Mouse (Mus musculus) liver, embryonic 14.5 days (tissue): Measurements from ENCODE around the gene Lrrc4b. TPM values are rescaled to one million over a fixed set of nuclear protein-coding genes. Genes with fewer than 3 reads are reported as not detected.

Source experiments
- ATAC-seq: fragments of 200-750 bp; cut with Nextera tagmentation; 2 replicates; pipeline ENCODE4 v1.8.0; 2017; ENCODE audit warnings: moderate number of reproducible peaks, mild to moderate bottlenecking, moderate library complexity; ENCODE audit not compliant: insufficient read depth
- DNase-seq, 3 experiments: peaks; one replicate each; pipeline ENCODE4 v3.0.0-alpha.2; 2012 to 2013; ENCODE audit warnings: low read depth in 3 of 3, low spot score in 3 of 3
- H3K27ac ChIP-seq: fragments of 300-500 bp; sonication (generic); 2 replicates; pipeline ENCODE4 v1.5.1; 2014; ENCODE audit warnings: moderate library complexity, mild to moderate bottlenecking, control low read depth, inconsistent platforms
- H3K27me3 ChIP-seq: fragments of 300-500 bp; sonication (generic); 2 replicates; pipeline ENCODE4 v1.6.1; 2014; ENCODE audit warnings: mild to moderate bottlenecking, low read length, moderate library complexity; ENCODE audit not compliant: control insufficient read depth, insufficient read depth
- H3K36me3 ChIP-seq: fragments of 300-500 bp; sonication (generic); replicated peaks from 2 replicates; pipeline ENCODE4 v1.6.1; 2014; ENCODE audit warnings: low read depth; ENCODE audit not compliant: control insufficient read depth, insufficient read depth
- H3K4me1 ChIP-seq, 2 experiments: fragments of 200-500 bp in 1 of 2; fragments of 300-500 bp in 1 of 2; sonication (generic) in 1 of 2; replicated peaks; 2 replicates each; pipeline ENCODE4 v1.6.1; 2012 to 2014; ENCODE audit warnings: antibody characterized with exemption in 1 of 2, inconsistent platforms in 1 of 2, low read length in 1 of 2; ENCODE audit not compliant: control insufficient read depth in 2 of 2, insufficient read depth in 2 of 2
- H3K4me2 ChIP-seq: fragments of 300-500 bp; sonication (generic); 2 replicates; pipeline ENCODE4 v1.6.1; 2014; ENCODE audit warnings: low read depth, mild to moderate bottlenecking, control low read depth, moderate library complexity
- H3K4me3 ChIP-seq, 2 experiments: fragments of 200-500 bp in 1 of 2; fragments of 300-500 bp in 1 of 2; sonication (generic) in 1 of 2; 2 replicates each; pipeline ENCODE4 v1.5.1; 2012 to 2014; ENCODE audit warnings: low read depth in 2 of 2, low read length in 2 of 2, mild to moderate bottlenecking in 2 of 2, control low read depth in 1 of 2, inconsistent platforms in 1 of 2, moderate library complexity in 1 of 2; ENCODE audit not compliant: insufficient read depth in 1 of 2
- H3K9ac ChIP-seq: fragments of 300-500 bp; sonication (generic); replicated peaks from 2 replicates; pipeline ENCODE4 v1.6.1; 2014; ENCODE audit warnings: mild to moderate bottlenecking, control low read depth, moderate library complexity
- H3K9me3 ChIP-seq: fragments of 300-500 bp; sonication (generic); 2 replicates; pipeline ENCODE4 v1.6.1; 2016; ENCODE audit warnings: low read length, mixed read lengths; ENCODE audit not compliant: control insufficient read depth
- CTCF ChIP-seq: IDR thresholded peaks from 2 replicates; pipeline ENCODE4 v1.5.1; 2016; ENCODE audit warnings: antibody characterized with exemption, low read depth, control low read depth
- EP300 ChIP-seq: IDR thresholded peaks from 2 replicates; pipeline ENCODE4 v1.6.1; 2016; ENCODE audit warnings: antibody characterized with exemption, low read depth
- WGBS: fragments of 180-500 bp; shearing (Covaris S2); extraction: QIAGEN DNeasy Blood & Tissue Kit; methylation state at CpG from one replicate; pipeline ENCODE4 v1.1.7; 2014; ENCODE audit not compliant: insufficient replicate concordance; 5-methylcytosine and 5-hydroxymethylcytosine counted together
- polyA plus RNA-seq, 2 experiments: library from polyadenylated mRNA; depleted of rRNA in 1 of 2; stranded (reverse) in 1 of 2; unstranded in 1 of 2; fragments of >200 nt; fragmentation: Nextera tagmentation in 1 of 2; extraction: Ambion mirVana in 1 of 2; gene quantifications; 2 replicates each; pipeline versions ENCODE4 v1.2.1 to v1.2.3; 2012 to 2014

The Lrrc4b gene
- polyA plus RNA-seq, 2 experiments = 0.02 TPM; not detected in 1

- Histone ChIP-seq H3K27ac (no peak overlapping the region), H3K9me3 (no peaks in the 10 kb centered on the region), H3K4me2 (no peak overlapping the region), H3K36me3 (peaks cover 7% of the 10 kb centered on the region; the same call in 1 of the 2 replicates), H3K4me3 (no peak overlapping the region), H3K27me3 (no peaks in the 10 kb centered on the region), H3K4me1 (peaks cover 17 to 18% of the 10 kb centered on the region in 2 experiments), H3K9ac (no peak overlapping the region)
- DNase-seq = no peak
- 90% methylated on average over 21 of the region's 21 CpGs for WGBS
- no peak for TF ChIP-seq EP300
- no peak for TF ChIP-seq CTCF
- ATAC-seq = no peak
These were observed 63.5 kb downstream of the Lrrc4b start for GRCm38 (mm10) chr7:44492166-44492826.

- Histone ChIP-seq H3K4me3 (no peak overlapping the region), H3K27ac (no peak overlapping the region), H3K27me3 (no peaks in the 10 kb centered on the region), H3K36me3 (peaks cover 7% of the 10 kb centered on the region; the same call in 1 of the 2 replicates), H3K4me2 (peak overlapping the region; percentile 79), H3K9me3 (no peaks in the 10 kb centered on the region), H3K9ac (0 out of 2 replicates have a peak overlapping the region, but pooled peaks have one; percentile 9), H3K4me1 (peaks cover 22 to 32% of the 10 kb centered on the region in 2 experiments)
- no peak for TF ChIP-seq CTCF
- no peak for TF ChIP-seq EP300
- 85% methylated on average over 12 of the region's 12 CpGs for WGBS
- ATAC-seq = no peak
- DNase-seq = no peak
These were observed 65.9 kb downstream of the Lrrc4b start for GRCm38 (mm10) chr7:44494681-44495080.

- Histone ChIP-seq H3K9me3 (no peaks in the 10 kb centered on the region), H3K27ac (no peak overlapping the region), H3K4me3 (peak overlapping the region; percentile 69 to 77; a peak in 3 of 4 replicates), H3K4me1 (peaks cover 22 to 32% of the 10 kb centered on the region in 2 experiments), H3K36me3 (peaks cover 3% of the 10 kb centered on the region; the same call in 1 of the 2 replicates), H3K4me2 (peak overlapping the region; percentile 79), H3K9ac (peak overlapping the region; percentile 77), H3K27me3 (no peaks in the 10 kb centered on the region)
- TF ChIP-seq EP300 (no peak), CTCF (no peak)
- no peak for ATAC-seq
- no peak for DNase-seq
- 82% methylated on average over 7 of the region's 7 CpGs for WGBS
These were observed 66.3 kb downstream of the Lrrc4b start for GRCm38 (mm10) chr7:44495086-44495485.

- TF ChIP-seq EP300 (peak; percentile 73), CTCF (no peak)
- no peaks in the 10 kb centered on the region for H3K27me3 ChIP-seq
- peak; percentile 99 to 100 (median 100) for DNase-seq
- peak; percentile 96 for ATAC-seq
- peak within 1 kb of the TSS; percentile 69 to 77 for H3K4me3 ChIP-seq
- under 1% methylated on average over 58 of the region's 58 CpGs for WGBS
- H3K4me1 ChIP-seq = peaks cover 22 to 32% of the 10 kb centered on the region in 2 experiments
- H3K9ac ChIP-seq = peak within 1 kb of the TSS; percentile 77
- H3K36me3 ChIP-seq = peaks cover 3% of the 10 kb centered on the region; the same call in 1 of the 2 replicates
- peak within 1 kb of the TSS; percentile 75 for H3K27ac ChIP-seq
- H3K4me2 ChIP-seq = peak within 1 kb of the TSS; percentile 79
- no peaks in the 10 kb centered on the region for H3K9me3 ChIP-seq
These were observed 67.4 kb downstream of the Lrrc4b start, which contains the start of the genes Emc10 and Fam71e1 for GRCm38 (mm10) chr7:44495992-44496770. Gene Emc10, minus strand, starts transcription at chr7:44496529. Gene Fam71e1, plus strand, starts transcription at chr7:44496581.

DNA sequence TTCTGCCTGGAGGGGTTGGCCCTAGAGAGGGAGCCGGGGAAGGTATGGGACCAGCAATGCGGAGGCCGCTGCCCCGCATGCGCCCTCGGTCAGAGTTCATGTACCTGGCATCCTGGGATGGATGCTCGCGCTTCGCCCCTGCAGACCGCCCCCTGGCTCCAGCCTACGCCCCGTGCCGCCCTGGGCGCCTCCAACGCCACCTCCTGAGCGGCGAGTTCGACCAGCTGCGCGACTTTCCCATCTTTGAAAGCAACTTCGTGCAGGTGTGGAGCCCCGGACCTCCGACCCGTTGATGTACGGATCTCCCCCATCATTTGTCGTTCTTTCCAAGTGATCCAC, 67.9 kb downstream of the Lrrc4b start:
- Histone ChIP-seq H3K36me3 (peaks cover 3% of the 10 kb centered on the region; the same call in 1 of the 2 replicates), H3K4me2 (peak overlapping the region; percentile 79), H3K9me3 (no peaks in the 10 kb centered on the region), H3K27ac (peak overlapping the region; percentile 75), H3K4me3 (peak overlapping the region; percentile 63 to 69), H3K27me3 (no peaks in the 10 kb centered on the region), H3K4me1 (peaks cover 22 to 32% of the 10 kb centered on the region in 2 experiments), H3K9ac (peak overlapping the region; percentile 67)
- TF ChIP-seq CTCF (peak; percentile 63), EP300 (no peak)
- 1% methylated on average over 26 of the region's 26 CpGs for WGBS
- peak; percentile 67 for ATAC-seq
- DNase-seq = no peak
